Mouse (Mus musculus) liver, embryonic 16.5 days (tissue): ENCODE results near the gene Kcnk2. TPM values are rescaled to one million over a fixed set of nuclear protein-coding genes. Genes with fewer than 3 reads are reported as not detected.

Experiments used
- ATAC-seq: fragments of 200-750 bp; cut with Nextera tagmentation; 2 replicates; pipeline ENCODE4 v1.8.0; 2017; ENCODE audit warnings: low read depth, mild to moderate bottlenecking, moderate number of reproducible peaks, moderate library complexity
- H3K27ac ChIP-seq: fragments of 300-500 bp; sonication (generic); 2 replicates; pipeline ENCODE4 v1.5.1; 2014; ENCODE audit warnings: mild to moderate bottlenecking, low read length
- H3K27me3 ChIP-seq: fragments of 300-500 bp; sonication (generic); 2 replicates; pipeline ENCODE4 v1.6.1; 2014; ENCODE audit warnings: low read depth, low read length, mixed read lengths; ENCODE audit not compliant: control insufficient read depth, insufficient read depth
- H3K36me3 ChIP-seq: fragments of 300-500 bp; sonication (generic); 2 replicates; pipeline ENCODE4 v1.6.1; 2014; ENCODE audit warnings: mild to moderate bottlenecking; ENCODE audit not compliant: control insufficient read depth, insufficient read depth
- H3K4me1 ChIP-seq: fragments of 300-500 bp; sonication (generic); 2 replicates; pipeline ENCODE4 v1.6.1; 2014; ENCODE audit warnings: low read depth, low read length, mixed read lengths; ENCODE audit not compliant: control insufficient read depth
- H3K4me2 ChIP-seq: fragments of 300-500 bp; sonication (generic); 2 replicates; pipeline ENCODE4 v1.6.1; 2014; ENCODE audit warnings: low read depth, low read length, mixed read lengths
- H3K4me3 ChIP-seq: fragments of 300-500 bp; sonication (generic); 2 replicates; pipeline ENCODE4 v1.5.1; 2014; ENCODE audit warnings: low read depth, mild to moderate bottlenecking, low read length
- H3K9ac ChIP-seq: fragments of 300-500 bp; sonication (generic); 2 replicates; pipeline ENCODE4 v1.6.1; 2014; ENCODE audit warnings: low read depth, low read length
- H3K9me3 ChIP-seq: fragments of 300-500 bp; sonication (generic); replicated peaks from 2 replicates; pipeline ENCODE4 v1.6.1; 2016; ENCODE audit warnings: low read length; ENCODE audit not compliant: control insufficient read depth
- WGBS: fragments of 180-500 bp; shearing (Covaris S2); extraction: QIAGEN DNeasy Blood & Tissue Kit; methylation state at CpG from one replicate; pipeline ENCODE4 v1.1.7; 2014; ENCODE audit not compliant: insufficient replicate concordance; 5-methylcytosine and 5-hydroxymethylcytosine counted together
- polyA plus RNA-seq: library from polyadenylated mRNA; unstranded; fragments of >200 nt; fragmentation: Nextera tagmentation; extraction: Ambion mirVana; gene quantifications from 2 replicates; pipeline ENCODE4 v1.2.1, GENCODE M21; 2015

Kcnk2 gene
- polyA plus RNA-seq, 1 experiment from 2014 or later = not detected

DNA sequence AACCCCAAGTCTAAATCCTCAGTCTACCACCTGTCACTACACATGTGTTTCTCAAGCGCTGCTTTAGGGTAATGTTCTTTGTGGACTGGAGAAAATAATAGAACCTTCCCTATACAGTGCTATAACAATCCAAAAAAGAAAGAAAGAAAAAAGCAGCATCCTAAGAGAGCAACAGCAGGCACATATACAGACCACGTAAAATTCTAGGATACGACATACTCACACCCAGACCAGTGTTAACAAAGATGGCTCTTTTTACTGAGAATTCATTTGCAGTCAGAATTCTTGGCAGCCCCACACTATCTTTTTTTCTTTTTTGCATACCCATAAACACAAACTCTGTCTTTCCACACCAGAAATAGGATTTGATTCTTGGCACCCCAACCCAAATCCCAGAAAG is 187.6 kb downstream of the Kcnk2 start:
- no peaks in the 10 kb centered on the region for H3K36me3 ChIP-seq
- no peak for ATAC-seq
- H3K4me2 ChIP-seq = no peak overlapping the region
- H3K4me1 ChIP-seq = no peaks in the 10 kb centered on the region
- H3K27me3 ChIP-seq = no peaks in the 10 kb centered on the region
- no peak overlapping the region for H3K4me3 ChIP-seq
- no peak overlapping the region for H3K27ac ChIP-seq
- WGBS = 65% methylated on average over 3 of the region's 3 CpGs
- no peak overlapping the region for H3K9ac ChIP-seq
- no peaks in the 10 kb centered on the region; the same call in 1 of the 2 replicates for H3K9me3 ChIP-seq

DNA sequence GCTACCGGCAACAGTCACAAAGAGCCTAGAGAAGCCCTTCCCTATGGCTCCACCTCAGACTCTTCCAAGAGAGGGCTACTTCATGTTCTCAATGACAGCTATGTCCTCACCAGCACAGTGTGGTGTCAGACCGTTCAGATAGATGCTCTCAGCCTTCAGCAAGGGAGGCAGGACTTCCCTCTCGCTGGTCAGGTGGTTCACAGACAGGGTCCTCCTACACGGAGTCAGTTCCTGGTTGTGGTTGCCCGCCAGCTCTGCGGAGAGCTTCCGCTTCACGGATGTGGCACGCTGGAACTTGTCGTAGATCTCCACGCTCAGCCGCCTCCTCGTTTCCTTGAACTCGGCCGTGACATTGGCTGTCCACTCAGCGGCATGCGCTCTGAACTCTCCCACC is 192.4 kb downstream of the Kcnk2 start:
- WGBS = 66% methylated on average over 17 of the region's 17 CpGs
- H3K27ac ChIP-seq = no peak overlapping the region
- H3K4me1 ChIP-seq = no peaks in the 10 kb centered on the region
- H3K27me3 ChIP-seq = no peaks in the 10 kb centered on the region
- ATAC-seq = no peak
- H3K36me3 ChIP-seq = no peaks in the 10 kb centered on the region
- H3K4me2 ChIP-seq = no peak overlapping the region
- no peak overlapping the region for H3K4me3 ChIP-seq
- H3K9me3 ChIP-seq = no peaks in the 10 kb centered on the region
- no peak overlapping the region for H3K9ac ChIP-seq

DNA sequence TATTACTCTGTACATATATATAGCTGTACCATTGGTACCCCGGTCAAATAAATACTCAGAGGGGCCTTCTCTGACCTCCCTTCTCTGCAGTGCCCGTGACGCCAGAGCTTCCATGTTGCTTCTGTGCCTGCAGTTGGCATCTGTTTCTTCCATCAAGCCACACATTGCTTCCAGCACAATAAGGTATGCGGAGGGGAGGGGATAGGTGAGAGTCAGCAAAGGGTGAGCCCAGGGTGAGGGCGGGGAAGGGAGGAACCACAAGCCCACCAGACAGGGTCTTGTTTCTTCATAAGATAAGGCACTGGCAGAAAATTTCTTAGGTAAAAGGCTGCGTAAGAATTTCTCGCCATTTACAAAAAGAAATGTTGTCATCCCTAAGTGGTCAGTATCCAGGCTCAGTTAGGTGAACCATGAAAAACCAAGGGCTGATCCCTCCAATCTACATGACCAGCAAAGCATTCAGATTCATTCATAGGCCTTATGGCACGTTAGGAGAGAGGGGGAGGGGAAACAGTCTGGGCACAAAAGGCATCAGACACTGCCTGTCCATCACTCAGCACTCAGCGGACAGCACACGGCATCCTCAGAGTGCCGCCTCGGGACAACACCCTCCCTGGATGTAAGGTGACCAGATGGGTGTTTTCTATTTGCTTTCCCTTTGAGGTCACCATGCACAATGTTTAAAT is 192.9 kb downstream of the Kcnk2 start:
- 75% methylated on average over 12 of the region's 12 CpGs for WGBS
- no peaks in the 10 kb centered on the region for H3K9me3 ChIP-seq
- ATAC-seq = no peak
- H3K36me3 ChIP-seq = no peaks in the 10 kb centered on the region
- H3K27me3 ChIP-seq = no peaks in the 10 kb centered on the region
- H3K27ac ChIP-seq = no peak overlapping the region
- no peak overlapping the region for H3K9ac ChIP-seq
- no peaks in the 10 kb centered on the region for H3K4me1 ChIP-seq
- H3K4me2 ChIP-seq = no peak overlapping the region
- H3K4me3 ChIP-seq = no peak overlapping the region

DNA sequence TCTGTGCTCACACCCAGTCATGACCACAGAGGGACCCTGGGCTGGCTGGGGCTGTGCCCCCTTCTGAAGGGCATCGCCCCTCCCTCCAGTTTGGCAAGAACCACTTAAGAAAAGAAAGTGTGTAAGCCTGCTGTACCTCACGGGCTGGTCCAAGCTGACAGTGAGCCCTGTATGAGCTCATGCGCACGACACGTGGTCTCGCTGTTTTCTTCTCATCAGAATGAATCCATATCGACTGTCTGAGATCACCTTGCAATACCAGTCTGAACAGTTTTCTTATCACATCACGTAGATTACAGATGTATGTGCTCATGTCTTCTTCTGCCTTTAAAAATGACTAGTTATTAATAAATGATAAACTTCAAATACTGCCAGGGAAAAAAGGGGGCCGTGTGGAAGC is 193.5 kb downstream of the Kcnk2 start:
- no peak for ATAC-seq
- 77% methylated on average over 9 of the region's 9 CpGs for WGBS

DNA sequence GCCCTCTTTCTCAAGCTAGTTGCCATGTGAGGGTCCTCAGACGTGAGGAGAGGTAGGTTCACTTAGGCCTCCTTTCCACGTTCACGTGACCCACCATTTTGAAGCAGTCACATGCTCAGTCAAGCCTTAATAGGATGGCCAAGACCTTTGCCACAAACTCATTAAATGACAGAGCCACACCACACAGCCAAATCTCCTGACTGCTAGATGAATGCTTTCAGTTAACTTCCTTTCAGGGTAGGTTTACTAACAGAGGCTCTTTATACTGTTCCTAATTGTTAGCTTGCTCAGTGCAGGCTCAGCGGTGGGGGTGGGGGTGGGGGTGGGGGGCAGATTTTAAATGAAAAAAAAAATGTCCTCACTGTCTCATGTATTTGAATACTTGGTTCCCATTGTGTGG is 206.3 kb downstream of the Kcnk2 start:
- no peak overlapping the region for H3K4me2 ChIP-seq
- H3K9me3 ChIP-seq = no peaks in the 10 kb centered on the region
- H3K4me3 ChIP-seq = no peak overlapping the region
- no peaks in the 10 kb centered on the region for H3K36me3 ChIP-seq
- WGBS = 50% methylated on average over 4 of the region's 4 CpGs
- H3K4me1 ChIP-seq = no peaks in the 10 kb centered on the region
- no peak for ATAC-seq
- H3K9ac ChIP-seq = no peak overlapping the region
- H3K27me3 ChIP-seq = no peaks in the 10 kb centered on the region
- H3K27ac ChIP-seq = no peak overlapping the region

More for the DNA sequence above, 193.5 kb downstream of the Kcnk2 start:
- no peaks in the 10 kb centered on the region for H3K4me1 ChIP-seq
- no peaks in the 10 kb centered on the region for H3K9me3 ChIP-seq
- no peak overlapping the region for H3K9ac ChIP-seq
- H3K4me3 ChIP-seq = no peak overlapping the region
- H3K4me2 ChIP-seq = no peak overlapping the region
- no peaks in the 10 kb centered on the region for H3K36me3 ChIP-seq
- H3K27me3 ChIP-seq = no peaks in the 10 kb centered on the region
- no peak overlapping the region for H3K27ac ChIP-seq

DNA sequence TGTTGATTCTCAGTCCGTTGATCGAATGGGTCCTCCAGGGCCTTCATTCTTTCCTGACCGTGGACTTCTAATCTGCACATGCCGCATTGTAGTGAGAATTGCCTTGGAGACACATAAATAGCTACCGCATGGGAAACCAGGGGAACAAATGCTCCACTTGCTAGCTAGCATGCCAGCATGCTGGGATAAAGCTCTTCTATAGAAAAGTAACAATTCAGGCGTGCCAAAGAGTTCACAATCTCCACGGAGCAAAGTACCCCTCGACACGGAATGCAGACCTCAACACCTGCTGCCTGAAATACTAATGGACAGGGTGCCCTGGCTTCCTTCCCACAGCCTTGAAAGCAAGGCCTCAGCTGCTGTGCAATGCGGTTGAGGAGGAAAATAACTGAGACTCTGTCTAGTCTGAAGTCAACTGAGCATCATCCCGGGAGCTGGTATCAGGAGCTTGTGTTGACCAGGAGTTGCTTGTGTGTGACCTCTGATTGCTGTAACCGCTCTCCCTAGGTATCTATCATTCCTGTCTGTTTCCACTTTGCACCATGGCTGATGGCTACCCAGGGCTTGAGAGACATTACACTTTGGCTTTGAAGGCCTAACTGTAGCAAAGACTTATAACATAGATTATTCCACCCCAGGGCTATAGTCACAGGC is 214.2 kb downstream of the Kcnk2 start:
- no peak for ATAC-seq
- Histone ChIP-seq H3K36me3 (no peaks in the 10 kb centered on the region), H3K27me3 (no peaks in the 10 kb centered on the region), H3K4me2 (no peak overlapping the region), H3K9ac (no peak overlapping the region), H3K27ac (no peak overlapping the region), H3K4me3 (no peak overlapping the region), H3K4me1 (no peaks in the 10 kb centered on the region), H3K9me3 (no peaks in the 10 kb centered on the region)
- WGBS = 70% methylated on average over 12 of the region's 12 CpGs

DNA sequence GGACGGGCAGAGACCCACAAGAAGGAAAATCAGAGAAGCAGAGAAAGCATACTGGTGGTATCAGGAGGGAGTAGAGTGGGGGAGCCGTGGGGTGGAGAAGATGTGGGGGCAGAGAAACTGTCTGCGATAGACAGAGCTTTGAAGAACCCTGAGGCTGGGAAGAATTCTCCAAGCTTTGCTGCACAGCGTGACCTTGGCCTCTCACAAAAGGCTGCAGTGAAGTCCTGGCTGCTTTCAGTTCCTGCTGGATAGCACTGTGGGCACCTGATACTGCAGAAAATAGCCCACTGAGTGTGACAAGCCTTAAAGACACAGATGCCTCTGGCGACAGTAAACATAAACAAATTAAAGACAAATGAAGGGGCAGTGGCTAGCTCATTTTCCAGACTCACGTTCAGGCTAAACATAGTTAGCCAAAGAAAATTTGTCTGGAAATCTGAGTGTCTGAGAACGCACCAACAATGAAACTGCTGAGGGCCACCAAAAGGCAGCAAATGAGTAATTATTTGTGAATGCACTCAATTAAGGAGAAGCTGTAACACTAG is 216.8 kb downstream of the Kcnk2 start:
- 53% methylated on average over 7 of the region's 7 CpGs for WGBS
- Histone ChIP-seq H3K27me3 (no peaks in the 10 kb centered on the region), H3K4me2 (no peak overlapping the region), H3K9ac (no peak overlapping the region), H3K4me3 (no peak overlapping the region), H3K9me3 (no peaks in the 10 kb centered on the region), H3K27ac (no peak overlapping the region), H3K4me1 (no peaks in the 10 kb centered on the region), H3K36me3 (no peaks in the 10 kb centered on the region)
- no peak for ATAC-seq

DNA sequence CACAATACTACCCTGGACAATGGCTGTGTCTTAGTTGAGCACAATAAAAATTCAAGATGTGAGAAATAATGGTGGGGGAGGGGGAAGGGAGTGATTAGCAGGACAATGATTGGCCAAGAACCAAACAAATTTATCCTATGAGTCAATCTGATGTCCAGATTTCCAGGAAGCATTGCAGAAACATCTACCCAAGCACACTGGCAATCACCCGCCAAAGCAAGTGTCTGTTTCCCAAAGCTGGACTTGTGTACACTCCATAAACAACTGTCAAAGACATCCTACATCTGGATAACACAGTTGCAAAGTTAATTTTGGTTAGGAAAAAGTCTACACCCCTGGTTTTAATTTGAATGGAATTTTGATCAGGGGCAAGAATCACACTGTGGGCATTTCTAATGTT is 224.3 kb downstream of the Kcnk2 start:
- no peak overlapping the region for H3K4me2 ChIP-seq
- no peak for ATAC-seq
- WGBS = 61% methylated on average over 1 of the region's 1 CpGs

DNA sequence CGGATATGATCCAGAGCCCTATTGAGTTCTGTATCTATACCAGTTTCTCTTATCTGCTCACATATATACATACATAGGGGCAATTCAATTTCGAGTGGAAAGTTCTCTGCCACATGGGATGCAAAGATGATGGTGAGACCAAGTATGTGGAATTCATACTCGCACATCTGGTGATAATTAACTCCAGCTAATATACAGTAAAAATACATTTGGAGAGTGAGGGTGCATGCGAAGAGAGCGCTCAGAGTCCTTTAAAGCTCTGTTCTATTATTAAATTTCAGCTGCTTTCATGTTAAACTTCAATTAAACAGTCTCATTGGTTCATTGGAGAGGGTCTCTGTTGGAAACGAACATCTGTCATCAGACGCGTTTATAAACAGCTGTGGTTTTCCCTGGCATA is 228.6 kb downstream of the Kcnk2 start:
- 60% methylated on average over 8 of the region's 8 CpGs for WGBS
- no peak overlapping the region for H3K4me3 ChIP-seq
- no peak overlapping the region for H3K4me2 ChIP-seq
- no peaks in the 10 kb centered on the region for H3K36me3 ChIP-seq
- H3K4me1 ChIP-seq = no peaks in the 10 kb centered on the region
- ATAC-seq = no peak
- H3K27ac ChIP-seq = no peak overlapping the region
- H3K9me3 ChIP-seq = no peaks in the 10 kb centered on the region
- no peaks in the 10 kb centered on the region for H3K27me3 ChIP-seq
- no peak overlapping the region for H3K9ac ChIP-seq

More for the DNA sequence above, 224.3 kb downstream of the Kcnk2 start:
- Histone ChIP-seq H3K4me1 (no peaks in the 10 kb centered on the region), H3K36me3 (no peaks in the 10 kb centered on the region), H3K9me3 (no peaks in the 10 kb centered on the region), H3K9ac (no peak overlapping the region), H3K4me3 (no peak overlapping the region), H3K27me3 (no peaks in the 10 kb centered on the region), H3K27ac (no peak overlapping the region)
